Comparison of ENCODE assay signal across 8 mouse cellular contexts in genomic region chr6:91852550-91852949, GRCm38 (mm10). TPM values are rescaled to one million over a fixed set of nuclear protein-coding genes. Genes with fewer than 3 reads are reported as not detected.
A peak's percentile ranks its signal among the peaks of the same experiment; 100 is the strongest.
DNase-seq lines count a peak whose midpoint lies in the region; ATAC-seq lines count a peak whose summit lies in the region.

No protein-coding gene starts in this region.

- H3K4me2 ChIP-seq in intestine, embryonic 15.5 days (replicated peaks), result no peak overlapping the region

- H3K36me3 ChIP-seq in intestine, embryonic 15.5 days, result no peaks in the 10 kb centered on the region

- H3K4me3 ChIP-seq in intestine, embryonic 15.5 days (replicated peaks), result no peak overlapping the region

- peak; percentile 87 for ATAC-seq in common myeloid progenitor, adult 5-6 weeks (replicated peaks; ENCODE audit: low read depth, poor library complexity, severe bottlenecking)
- ATAC-seq in hematopoietic stem cell, adult 5-6 weeks (replicated peaks in 1 of 2; ENCODE audit: insufficient read depth in 1 of 2, low FRiP score in 2 of 2, low TSS enrichment in 1 of 2, low read depth in 1 of 2, poor library complexity in 2 of 2, severe bottlenecking in 2 of 2), result peak; percentile 56 to 81; a peak in 2 of 4 replicates
- no peak for ATAC-seq in intestine, embryonic 15.5 days

- peak; percentile 40 to 42 for DNase-seq in left cerebral cortex, adult 18-20 months (ENCODE audit: low spot score in 2 of 2)
- no peak for DNase-seq in left cerebral cortex, adult 8-10 months (ENCODE audit: low spot score in 2 of 2)
- peak; percentile 48 for DNase-seq in MN1 (ENCODE audit: low spot score)
- DNase-seq in lung, postnatal 36 days, result peak; percentile 37
- peak; percentile 43 for DNase-seq in thymus, postnatal 25 days

- H3K27ac ChIP-seq in intestine, embryonic 15.5 days, result no peak overlapping the region

- H3K9ac ChIP-seq in intestine, embryonic 15.5 days, result no peak overlapping the region

- no peaks in the 10 kb centered on the region for H3K9me3 ChIP-seq in intestine, embryonic 15.5 days

- H3K4me1 ChIP-seq in intestine, embryonic 15.5 days (replicated peaks), result no peaks in the 10 kb centered on the region

- H3K27me3 ChIP-seq in intestine, embryonic 15.5 days (replicated peaks), result 0 out of 2 replicates have a peak, but pooled peaks cover 4% of the 10 kb centered on the region

- WGBS in intestine, embryonic 15.5 days, result 11% methylated on average over 2 of the region's 2 CpGs

RNA-seq across cellular contexts. Expression of gene Ccdc174, which starts 25.3 kb away (rescaled TPM):
- total RNA-seq in left cerebral cortex, adult 18-20 months (2021), result 10 to 100 TPM; 25.1 to 29.3 TPM
- 10 to 100 TPM; 23.1 to 27.9 (median 24.8) TPM for total RNA-seq in left cerebral cortex, adult 8-10 months (2022)
- total RNA-seq in common myeloid progenitor, adult 5-6 weeks (2017), result 47.5 and 69.5 TPM in 2 replicates
- total RNA-seq in hematopoietic stem cell, adult 5-6 weeks (2017), result 71.7 and 104 TPM in 2 replicates
- polyA plus RNA-seq in intestine, embryonic 15.5 days (2015; fragmentation: Nextera tagmentation; extraction: Ambion mirVana), result 25.0 and 32.6 TPM in 2 replicates

RNA-seq across cellular contexts. Expression of gene Grip2, which starts 25.5 kb away (rescaled TPM):
- total RNA-seq in left cerebral cortex, adult 18-20 months (2021), result 10 to 100 TPM; 18.0 to 20.1 TPM
- 10 to 100 TPM; 16.3 to 22.1 (median 19.0) TPM for total RNA-seq in left cerebral cortex, adult 8-10 months (2022)
- total RNA-seq in common myeloid progenitor, adult 5-6 weeks (2017), result not detected in 2 replicates
- not detected in 2 replicates for total RNA-seq in hematopoietic stem cell, adult 5-6 weeks (2017)
- polyA plus RNA-seq in intestine, embryonic 15.5 days (2015; fragmentation: Nextera tagmentation; extraction: Ambion mirVana), result 0.45 and 0.49 TPM in 2 replicates

RNA-seq across cellular contexts. Expression of gene 4930590J08Rik, which starts 50.1 kb away (rescaled TPM):
- 1 to 10 TPM; 2.0 to 2.2 TPM for total RNA-seq in left cerebral cortex, adult 18-20 months (2021)
- 1 to 10 TPM; 1.9 to 3.4 (median 2.9) TPM for total RNA-seq in left cerebral cortex, adult 8-10 months (2022)
- total RNA-seq in common myeloid progenitor, adult 5-6 weeks (2017), result 0.50 TPM in 1 of 2 replicates, not detected in the other
- total RNA-seq in hematopoietic stem cell, adult 5-6 weeks (2017), result 0.74 and 2.0 TPM in 2 replicates
- polyA plus RNA-seq in intestine, embryonic 15.5 days (2015; fragmentation: Nextera tagmentation; extraction: Ambion mirVana), result 0.09 and 0.13 TPM in 2 replicates

Comparison
In these comparisons a context has a peak if more than half of its experiments do, and no peak if none do; other contexts are left out.
1. DNase-seq: peak in left cerebral cortex, adult 18-20 months (2 of 2), MN1 (single experiment), lung, postnatal 36 days (single experiment) and thymus, postnatal 25 days (single experiment); none in left cerebral cortex, adult 8-10 months (0 of 2).
2. RNA of gene Grip2, which starts 25.5 kb away (total RNA-seq): 18.0 to 20.1 TPM in left cerebral cortex, adult 18-20 months and 16.3 to 22.1 TPM in left cerebral cortex, adult 8-10 months; not detected in common myeloid progenitor, adult 5-6 weeks and not detected in hematopoietic stem cell, adult 5-6 weeks; every median in the first group is over 10 times any median in the second.